Mouse (Mus musculus) cerebellum, adult 11-12 months (tissue): ENCODE measurements around the gene Pip5k1b.

Experiments used
- DNase-seq: peaks from one replicate; pipeline ENCODE4 v3.0.0; 2022

The Pip5k1b gene

DNA sequence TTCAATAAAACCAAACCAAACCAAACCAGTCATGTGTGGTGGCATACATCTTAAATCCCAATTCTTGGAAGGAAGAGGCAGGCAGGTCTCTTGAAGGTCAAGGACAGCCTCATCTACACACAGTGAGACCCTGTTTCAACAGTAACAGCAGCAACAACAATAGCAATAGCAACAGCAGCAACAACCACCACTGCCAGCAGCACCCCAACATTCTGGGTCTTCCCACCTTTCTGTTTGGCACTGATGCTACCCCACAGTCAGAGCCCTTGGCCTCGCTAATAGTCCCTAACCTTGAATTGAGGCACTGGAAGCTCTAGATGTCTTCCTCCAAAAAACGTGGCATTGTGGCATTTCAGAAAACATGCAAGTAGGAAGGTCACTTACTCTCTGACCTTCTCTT, 225.3 kb downstream of the Pip5k1b start:
- DNase-seq = no peak

DNA sequence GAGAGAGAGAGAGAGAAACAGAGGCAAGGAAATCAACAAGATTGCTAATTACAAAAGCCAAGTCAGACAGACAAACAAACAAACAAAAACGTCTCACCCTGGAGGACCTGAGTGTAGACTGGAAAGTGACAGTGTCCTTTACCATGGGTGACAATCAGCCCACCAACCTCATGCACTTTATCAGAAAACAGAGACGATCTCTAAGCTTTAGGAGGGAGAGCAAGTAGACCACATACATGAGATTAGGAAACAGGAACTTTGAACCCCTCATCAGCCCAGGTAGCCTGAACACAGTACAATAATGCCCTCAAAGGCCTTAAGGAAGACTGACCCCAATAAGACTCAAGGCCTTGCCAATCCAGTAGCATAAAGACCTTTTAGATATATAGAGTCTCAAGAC, 227.8 kb downstream of the Pip5k1b start:
- DNase-seq = no peak

- DNase-seq = no peak
Measured at GRCm38 (mm10) chr19:24326969-24327368, 228.7 kb downstream of the Pip5k1b start.

GRCm38 (mm10) chr19:24325692-24326091, 230.0 kb downstream of the Pip5k1b start:
- no peak for DNase-seq

GRCm38 (mm10) chr19:24323841-24324613, 231.6 kb downstream of the Pip5k1b start:
- no peak for DNase-seq

DNA sequence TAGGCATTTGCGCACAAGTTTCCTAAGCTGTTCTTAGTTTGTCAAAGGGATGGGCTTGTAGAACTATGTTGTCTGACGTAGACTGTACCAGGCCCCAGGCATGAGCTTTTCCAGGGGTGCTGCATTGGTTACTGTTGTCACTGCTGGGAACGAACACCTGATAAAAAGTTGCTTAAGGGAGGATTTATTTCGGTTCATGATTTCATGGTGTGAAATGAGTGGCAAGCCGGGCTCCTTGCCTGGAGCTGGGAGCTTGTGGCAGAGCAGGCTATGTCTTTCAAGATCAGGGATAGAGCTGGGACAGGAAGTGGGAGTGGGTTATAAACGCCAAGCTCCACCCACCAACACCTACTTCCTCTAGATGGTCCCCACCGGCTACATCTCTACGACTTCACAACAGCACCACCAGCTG, 233.8 kb downstream of the Pip5k1b start:
- DNase-seq = no peak

DNA sequence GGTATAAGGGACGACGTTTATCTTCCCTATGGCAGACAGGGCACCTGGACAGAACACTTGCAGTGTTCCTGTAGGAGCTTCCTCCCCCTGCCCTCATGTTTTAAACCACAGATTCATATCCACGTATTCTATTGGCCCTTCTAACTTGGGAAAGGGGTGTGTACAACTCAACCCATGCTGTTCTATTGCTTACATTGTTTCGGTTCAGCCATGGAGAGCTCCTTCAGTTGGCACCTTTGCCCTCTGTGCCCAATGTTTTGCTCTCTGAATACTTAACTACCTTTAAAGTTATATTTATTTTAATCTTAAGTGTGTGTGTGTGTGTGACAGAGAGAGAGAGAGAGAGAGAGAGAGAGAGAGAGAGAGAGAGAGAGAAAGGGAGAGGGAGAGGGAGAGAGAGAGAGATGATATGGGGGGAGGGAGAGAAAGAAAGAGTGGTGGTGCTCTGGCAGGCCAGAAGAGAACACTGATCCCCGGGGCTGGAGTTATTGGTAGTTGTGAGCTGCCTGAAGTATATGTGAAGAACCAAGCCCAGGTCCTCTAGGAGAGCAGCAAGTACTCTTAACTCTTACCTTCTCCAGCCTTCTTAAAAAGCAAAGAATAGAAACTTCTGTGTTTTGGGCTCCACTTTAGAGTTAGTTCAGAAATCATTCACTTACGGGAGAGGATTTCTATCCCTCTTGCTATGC, 234.3 kb downstream of the Pip5k1b start:
- DNase-seq = no peak

DNA sequence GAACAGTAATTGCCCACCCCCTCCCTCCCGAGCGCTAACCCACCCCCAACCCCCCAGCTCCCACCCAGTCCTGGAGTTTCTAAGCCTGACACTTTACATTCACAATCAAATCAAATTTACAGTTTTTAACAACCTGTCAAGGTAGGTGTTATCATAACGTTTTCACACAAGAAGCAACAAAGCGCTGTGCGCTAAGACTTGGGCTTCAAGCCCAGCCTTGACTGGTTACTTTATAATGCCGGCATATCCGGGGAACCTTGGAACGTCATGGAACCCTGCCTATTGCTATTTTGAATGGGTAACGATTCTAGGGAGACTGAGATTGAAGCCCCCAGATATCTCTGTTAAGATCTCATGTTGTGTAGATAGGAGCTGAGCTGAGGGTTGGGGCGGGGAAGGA, 237.5 kb downstream of the Pip5k1b start:
- no peak for DNase-seq

DNA sequence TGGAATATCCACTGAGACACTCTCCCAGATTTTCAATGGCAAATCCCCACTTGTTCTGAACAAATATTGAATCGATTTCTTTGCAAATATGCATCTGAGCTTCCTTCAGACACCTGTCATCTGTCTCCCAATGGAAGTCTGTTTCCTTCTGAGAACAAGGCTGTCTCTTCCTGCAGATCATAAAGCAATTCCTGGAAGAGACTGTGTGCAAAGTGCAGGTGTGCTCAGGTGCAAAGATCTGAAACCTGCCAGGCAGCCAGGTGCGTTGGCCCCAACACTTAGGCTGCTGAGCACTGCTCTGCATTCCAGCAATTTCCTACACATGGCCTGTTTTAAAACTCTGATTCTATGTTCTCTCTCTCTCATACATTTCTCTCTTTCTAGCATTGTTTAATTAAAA, 237.9 kb downstream of the Pip5k1b start:
- no peak for DNase-seq

GRCm38 (mm10) chr19:24317038-24317591, 238.6 kb downstream of the Pip5k1b start:
- DNase-seq = peak; percentile 40

- DNase-seq = no peak
Measured at GRCm38 (mm10) chr19:24316060-24316725, 239.5 kb downstream of the Pip5k1b start.

GRCm38 (mm10) chr19:24315234-24315633, 240.4 kb downstream of the Pip5k1b start:
- DNase-seq = no peak

DNA sequence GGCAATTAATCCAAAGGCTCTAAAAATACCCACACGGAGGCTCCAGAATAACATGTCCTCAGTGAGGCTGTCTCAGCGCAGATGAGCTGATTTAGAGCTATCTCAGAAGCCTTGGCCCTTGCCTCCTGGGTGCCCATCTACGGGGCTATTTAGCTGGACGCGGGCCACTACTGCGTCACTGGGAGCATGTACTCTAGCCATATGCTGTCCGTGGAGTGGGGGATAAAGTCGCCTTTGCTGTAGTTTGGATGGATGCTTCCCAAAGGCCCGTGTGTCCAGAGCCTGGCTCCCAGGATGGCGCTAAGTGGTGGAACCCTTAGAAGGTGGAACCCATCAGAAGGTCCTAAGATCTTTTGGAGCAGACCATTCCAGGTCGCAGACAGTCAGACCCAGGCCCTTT, 241.0 kb downstream of the Pip5k1b start:
- peak; percentile 73 for DNase-seq

DNA sequence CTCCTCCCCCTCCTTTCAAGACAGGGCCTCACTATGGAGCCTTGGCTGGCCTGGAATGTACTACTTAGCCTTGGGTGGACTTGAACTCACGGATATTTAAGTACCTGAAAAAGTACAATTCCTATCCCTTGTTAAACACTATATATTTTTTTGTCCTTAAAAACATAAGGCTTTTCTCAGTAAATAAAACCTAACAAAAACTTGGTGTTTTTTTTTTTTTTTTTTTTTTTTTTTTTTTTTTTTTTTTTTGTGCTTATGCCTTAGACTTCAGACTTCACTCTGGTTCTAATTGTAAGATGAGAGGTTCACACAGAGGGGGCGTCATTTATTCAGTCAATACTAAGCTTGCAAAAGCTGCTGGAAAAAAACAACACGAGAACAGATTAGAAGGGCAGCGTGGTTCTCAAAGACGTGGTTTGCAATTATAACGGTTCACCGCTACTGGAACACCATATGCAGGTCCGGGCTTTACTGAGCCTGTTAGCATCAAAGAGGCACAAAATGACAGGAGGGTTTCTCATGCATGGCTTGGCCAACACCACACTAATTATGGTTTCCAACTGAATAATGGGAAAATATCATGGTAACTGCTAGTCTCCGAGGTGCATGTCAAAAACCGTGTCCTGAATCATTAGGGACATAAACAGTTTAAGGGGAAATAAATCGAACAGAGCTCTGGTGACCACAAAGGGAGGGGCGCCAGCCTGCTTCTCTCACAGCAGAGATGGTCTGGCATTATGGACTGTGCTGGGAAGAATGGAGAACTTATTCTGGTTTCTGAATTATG, 242.9 kb downstream of the Pip5k1b start:
- peak; percentile 70 for DNase-seq

DNA sequence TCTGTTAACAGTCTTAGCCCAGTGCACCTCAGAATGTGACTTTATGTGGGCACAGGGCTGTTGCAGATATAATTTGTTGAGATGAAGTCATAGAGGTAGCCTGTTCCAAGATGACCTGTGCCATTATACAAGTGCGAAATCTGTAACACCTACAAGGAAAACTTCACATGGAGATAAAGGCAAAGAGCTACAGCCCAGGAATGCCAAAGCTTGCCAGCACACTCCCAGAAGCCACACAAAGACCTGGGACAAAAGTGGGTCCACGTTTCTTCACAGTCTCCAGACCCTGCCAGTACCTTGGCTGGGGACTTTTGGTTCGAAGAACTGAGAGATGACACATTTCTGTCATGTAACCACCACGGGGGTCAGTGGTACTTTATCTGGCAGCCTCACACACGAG, 243.6 kb downstream of the Pip5k1b start:
- DNase-seq = no peak

DNA sequence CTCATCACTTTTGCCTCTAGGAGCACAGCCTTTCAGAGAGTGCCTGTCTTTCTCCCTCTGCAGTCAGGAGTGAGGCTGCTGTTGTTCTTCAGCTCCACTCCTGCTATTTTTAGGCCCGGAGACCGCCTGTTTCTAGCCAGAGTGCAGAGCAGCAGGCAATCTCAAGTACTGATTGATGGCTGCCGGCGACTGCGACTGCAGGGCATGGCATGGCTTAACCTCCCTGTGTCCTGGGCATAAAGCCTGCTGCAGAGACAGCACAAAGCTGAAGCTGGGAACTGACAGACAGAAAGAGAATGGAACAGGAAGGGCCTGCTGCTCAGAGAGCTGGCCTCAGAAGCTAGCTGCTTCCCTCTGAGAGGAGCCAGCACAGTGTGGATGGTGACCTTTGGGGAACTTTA, 247.4 kb downstream of the Pip5k1b start:
- peak; percentile 78 for DNase-seq

DNA sequence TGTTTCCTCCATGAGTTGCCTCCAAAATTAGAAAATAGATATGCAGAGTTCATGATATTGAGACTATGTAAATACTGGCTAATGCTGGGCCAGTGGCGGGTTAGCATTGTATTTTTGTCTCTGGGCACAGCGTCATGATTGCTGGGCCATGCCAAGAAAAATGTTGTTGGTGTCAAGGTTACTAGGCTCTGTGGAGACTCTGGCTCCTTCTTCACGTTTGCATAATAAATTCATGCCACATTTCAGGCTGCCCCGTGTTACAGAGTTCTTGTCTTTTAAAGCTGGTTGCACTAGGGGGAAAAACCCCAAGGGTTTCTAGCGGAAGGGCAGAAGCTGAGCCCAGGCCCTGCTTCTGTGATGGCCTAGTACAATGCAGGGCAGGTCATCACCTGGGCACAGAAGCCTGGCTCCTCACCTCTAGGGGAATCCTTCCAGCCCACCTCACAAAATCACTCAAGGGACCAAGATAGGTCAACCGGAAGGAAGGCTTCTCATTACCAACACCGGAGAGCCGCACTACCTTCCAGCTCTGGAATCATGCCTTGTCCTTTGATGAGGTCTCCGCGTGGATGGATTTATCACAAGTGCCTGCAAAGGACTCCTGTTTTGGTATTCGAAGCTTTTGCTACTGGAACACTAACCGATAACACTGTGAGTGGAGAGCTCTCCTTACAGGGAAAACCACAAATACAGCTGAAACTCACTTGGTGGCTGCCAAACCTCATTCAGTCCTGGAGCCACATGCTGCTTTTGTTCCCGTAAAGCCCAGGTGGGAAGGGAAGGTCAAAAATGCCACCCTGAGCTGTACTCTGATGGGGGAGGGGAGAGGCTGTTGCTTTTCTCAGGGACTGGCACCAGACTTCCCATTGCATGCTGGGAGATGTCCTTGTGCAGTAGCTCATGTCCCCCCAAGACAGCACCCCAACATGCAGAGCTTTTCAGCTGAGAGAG, 248.1 kb downstream of the Pip5k1b start:
- DNase-seq = peak; percentile 60

GRCm38 (mm10) chr19:24306351-24306750, 249.3 kb downstream of the Pip5k1b start:
- no peak for DNase-seq

- DNase-seq = no peak
Measured at GRCm38 (mm10) chr19:24302198-24302597, 253.5 kb downstream of the Pip5k1b start.

- DNase-seq = no peak
Measured at GRCm38 (mm10) chr19:24301768-24302148, 253.9 kb downstream of the Pip5k1b start.

- DNase-seq = peak; percentile 53
Measured at GRCm38 (mm10) chr19:24300994-24301767, 254.5 kb downstream of the Pip5k1b start.
